Mouse (Mus musculus) brain, embryonic 14.5 days (tissue): ENCODE results near the gene Tgm3.

Experiments
- CTCF ChIP-seq: fragments of 200-500 bp; IDR thresholded peaks from 2 replicates; pipeline ENCODE4 v1.5.1; 2012; ENCODE audit warnings: inconsistent platforms, mild to moderate bottlenecking, moderate library complexity, borderline replicate concordance; ENCODE audit not compliant: insufficient read depth, insufficient read length; ENCODE audit errors: extremely low read depth
- POLR2A ChIP-seq: fragments of 200-500 bp; IDR thresholded peaks from 2 replicates; pipeline ENCODE4 v1.6.1; 2012; ENCODE audit warnings: mild to moderate bottlenecking, inconsistent platforms, borderline replicate concordance; ENCODE audit not compliant: poor library complexity, insufficient read depth, insufficient read length, severe bottlenecking; ENCODE audit errors: extremely low read depth

GRCm38 (mm10) chr2:130048792-130049191, 36.6 kb downstream of the Tgm3 start:
- no peak for TF ChIP-seq POLR2A
- TF ChIP-seq CTCF: no peak
